Mouse (Mus musculus) testis, postnatal 14 days (tissue): Measurements from ENCODE around the gene Ncaph.
"Not testable (repeated sequence)": the region's sequence is repeated elsewhere in the genome, so short reads cannot be mapped to it uniquely, and the experiment has no call there.

Source experiments
- DNase-seq: peaks from one replicate; pipeline ENCODE4 v3.0.0; 2021; ENCODE audit warnings: low spot score

Ncaph gene

GRCm38 (mm10) chr2:127086235-127086634 is 47.5 kb downstream of the Ncaph start:
- DNase-seq = no peak

GRCm38 (mm10) chr2:127080591-127081218 is 53.0 kb downstream of the Ncaph start:
- no peak for DNase-seq

- no peak for DNase-seq
Observed at GRCm38 (mm10) chr2:127079881-127080590, 53.7 kb downstream of the Ncaph start.

DNA sequence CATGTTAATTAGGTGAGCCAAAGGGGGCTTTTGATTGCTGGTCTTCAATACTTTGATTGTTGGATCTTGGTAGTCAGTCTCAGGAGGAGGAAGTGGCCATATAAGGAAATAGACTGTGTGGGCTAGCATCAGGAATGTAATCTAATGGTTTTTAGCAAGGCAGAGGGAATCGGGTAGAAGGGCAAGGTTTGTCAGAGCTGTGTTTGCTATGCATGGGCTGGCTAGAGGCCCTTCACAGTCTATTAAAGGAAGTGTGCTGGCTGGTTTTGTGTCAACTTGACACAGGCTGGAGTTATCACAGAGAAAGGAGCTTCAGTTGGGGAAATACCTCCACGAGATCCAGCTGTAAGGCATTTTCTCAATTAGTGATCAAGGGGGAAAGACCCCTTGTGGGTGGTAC is 54.7 kb downstream of the Ncaph start:
- not testable (repeated sequence) for DNase-seq

DNA sequence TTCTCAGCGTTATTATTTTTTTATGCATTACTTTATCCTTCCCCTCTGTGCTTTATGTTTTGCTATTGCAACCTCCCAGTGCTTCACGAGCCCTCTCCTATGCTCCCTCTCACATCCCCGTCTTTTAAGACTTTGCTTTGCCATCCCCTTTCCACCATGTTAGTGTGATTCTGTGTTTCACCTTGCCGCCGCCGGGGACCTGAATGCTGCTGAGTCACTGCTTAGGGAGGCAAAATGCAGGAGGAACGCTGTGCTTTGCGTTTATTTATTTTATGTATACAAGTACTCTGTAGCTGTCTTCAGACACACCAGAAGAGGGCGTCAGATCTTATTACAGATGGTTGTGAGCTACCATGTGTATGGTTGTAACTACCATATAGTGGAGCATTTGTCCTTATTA is 56.1 kb downstream of the Ncaph start:
- no peak for DNase-seq

- no peak for DNase-seq
Observed at GRCm38 (mm10) chr2:127074116-127074515, 59.6 kb downstream of the Ncaph start.

- no peak for DNase-seq
Observed at GRCm38 (mm10) chr2:127070879-127071278, 62.9 kb downstream of the Ncaph start.

DNA sequence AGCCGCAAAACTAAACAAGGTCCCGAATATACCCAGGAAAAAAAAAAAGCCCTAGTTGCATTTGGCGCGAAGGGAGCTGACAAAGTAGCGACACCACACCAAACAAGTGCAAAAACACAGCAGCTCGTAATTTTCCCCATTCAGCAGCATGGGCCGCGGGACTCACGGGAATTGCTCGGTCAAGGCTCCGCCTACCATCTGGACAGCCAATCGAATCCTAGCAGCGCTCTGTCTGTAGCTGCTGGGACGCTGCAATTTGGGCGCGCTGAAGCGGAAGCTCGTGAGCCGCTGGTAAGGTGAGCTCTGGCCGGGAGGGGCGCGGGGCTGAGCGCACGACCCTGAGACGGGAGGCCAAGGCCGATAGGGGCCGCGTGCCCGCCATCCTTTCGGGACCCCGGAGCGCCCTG is 63.3 kb downstream of the Ncaph start, which contains the start of gene Blvra:
Blvra (plus strand) TSS at position 231 of the 407 bp plus-strand sequence.
- peak; percentile 91 for DNase-seq

GRCm38 (mm10) chr2:127069781-127070434 is 63.8 kb downstream of the Ncaph start:
- DNase-seq = no peak

- DNase-seq = no peak
Observed at GRCm38 (mm10) chr2:127068806-127069205, 64.9 kb downstream of the Ncaph start.

DNA sequence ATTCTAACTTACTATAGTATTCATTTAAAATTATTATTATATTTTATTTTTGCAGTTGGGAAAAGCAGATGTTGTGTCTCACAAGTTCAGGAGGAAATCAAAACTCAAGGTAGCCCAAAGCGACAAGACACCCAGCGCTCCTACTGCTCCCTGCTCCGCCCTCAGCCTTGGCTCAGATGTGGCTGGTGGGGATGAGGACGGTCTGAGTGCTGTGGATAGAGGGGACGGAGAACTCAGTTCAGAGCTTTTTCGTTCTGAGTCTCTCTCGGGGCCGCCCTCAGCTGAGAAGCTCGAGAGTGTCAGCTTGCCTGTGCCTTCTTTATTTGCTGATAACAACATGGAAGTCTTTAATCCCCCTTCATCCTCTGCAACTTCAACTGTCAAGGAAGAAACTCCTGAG is 72.3 kb downstream of the Ncaph start:
- DNase-seq = no peak
